Mouse (Mus musculus) neural tube, embryonic 13.5 days (tissue): ENCODE results near the gene Pak4. TPM values are rescaled to one million over a fixed set of nuclear protein-coding genes. Genes with fewer than 3 reads are reported as not detected.
"Not testable (repeated sequence)": the region's sequence is repeated elsewhere in the genome, so short reads cannot be mapped to it uniquely, and the experiment has no call there.

Experiments
- ATAC-seq: fragments of 200-750 bp; cut with Nextera tagmentation; 2 replicates; pipeline ENCODE4 v1.8.0; 2017; ENCODE audit warnings: low read depth, mild to moderate bottlenecking, moderate TSS enrichment, moderate library complexity
- H3K27ac ChIP-seq: fragments of 300-500 bp; sonication (generic); replicated peaks from 2 replicates; pipeline ENCODE4 v1.5.1; 2015; ENCODE audit warnings: moderate library complexity, mild to moderate bottlenecking, inconsistent platforms
- H3K27me3 ChIP-seq: fragments of 300-500 bp; sonication (generic); 2 replicates; pipeline ENCODE4 v1.6.1; 2015; ENCODE audit warnings: mild to moderate bottlenecking, inconsistent platforms
- H3K36me3 ChIP-seq: fragments of 300-500 bp; sonication (generic); 2 replicates; pipeline ENCODE4 v1.6.1; 2015; ENCODE audit warnings: mild to moderate bottlenecking, inconsistent platforms
- H3K4me1 ChIP-seq: fragments of 300-500 bp; sonication (generic); replicated peaks from 2 replicates; pipeline ENCODE4 v1.6.1; 2015; ENCODE audit warnings: inconsistent platforms
- H3K4me2 ChIP-seq: fragments of 300-500 bp; sonication (generic); 2 replicates; pipeline ENCODE4 v1.6.1; 2015; ENCODE audit warnings: inconsistent platforms, mild to moderate bottlenecking, moderate library complexity
- H3K4me3 ChIP-seq: fragments of 300-500 bp; sonication (generic); 2 replicates; pipeline ENCODE4 v1.5.1; 2015; ENCODE audit warnings: mild to moderate bottlenecking, inconsistent platforms
- H3K9ac ChIP-seq: fragments of 300-500 bp; sonication (generic); 2 replicates; pipeline ENCODE4 v1.6.1; 2015; ENCODE audit warnings: moderate library complexity, mild to moderate bottlenecking, inconsistent platforms
- H3K9me3 ChIP-seq: fragments of 300-500 bp; sonication (generic); 2 replicates; pipeline ENCODE4 v1.6.1; 2016; ENCODE audit warnings: inconsistent platforms
- WGBS: fragments of 180-500 bp; shearing (Covaris S2); methylation state at CpG from one replicate; pipeline ENCODE4 v1.1.7; 2015; 5-methylcytosine and 5-hydroxymethylcytosine counted together
- polyA plus RNA-seq: library from polyadenylated mRNA; unstranded; fragments of >200 nt; fragmentation: Nextera tagmentation; extraction: Ambion mirVana; gene quantifications from 2 replicates; pipeline ENCODE4 v1.2.1, GENCODE M21; 2015

Gene Pak4
- polyA plus RNA-seq, 1 experiment from 2014 or later, result 20.2 TPM

DNA sequence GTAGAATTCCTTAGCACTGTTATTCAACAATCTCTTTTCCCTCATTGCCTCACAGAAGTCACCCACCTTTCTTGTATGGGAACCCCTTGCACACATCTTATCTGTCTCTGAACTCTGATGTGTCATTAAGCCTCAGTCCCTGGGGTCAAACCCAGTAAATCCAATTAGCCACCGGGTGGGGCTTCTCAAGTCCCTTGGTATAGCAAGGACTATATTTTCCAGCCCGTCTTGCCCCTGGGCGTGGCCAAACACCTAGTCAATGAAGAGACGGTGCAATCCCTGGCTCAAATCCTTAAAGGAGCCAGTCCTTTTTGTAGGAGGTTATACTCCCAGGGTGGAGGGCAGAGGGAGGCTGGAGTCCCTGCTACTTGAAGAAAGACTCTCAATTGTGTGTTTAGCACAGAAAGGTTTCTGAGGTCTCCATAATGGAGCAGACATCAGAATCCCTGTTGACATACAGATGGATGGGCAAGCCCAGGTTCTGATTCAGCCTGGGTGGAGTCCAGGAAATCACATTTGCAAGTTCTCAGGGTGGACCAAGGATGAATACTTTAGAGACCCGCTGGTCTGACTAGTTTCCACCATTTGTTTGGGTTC, 41.9 kb downstream of the Pak4 start:
- no peaks in the 10 kb centered on the region for H3K27me3 ChIP-seq
- 27% methylated on average over 5 of the region's 5 CpGs for WGBS
- H3K4me2 ChIP-seq, result no peak overlapping the region
- H3K27ac ChIP-seq, result no peak overlapping the region
- H3K9ac ChIP-seq, result no peak overlapping the region
- H3K4me1 ChIP-seq, result 0 out of 2 replicates have a peak, but pooled peaks cover 7% of the 10 kb centered on the region
- peaks cover 27% of the 10 kb centered on the region for H3K36me3 ChIP-seq
- no peak for ATAC-seq
- H3K9me3 ChIP-seq, result no peaks in the 10 kb centered on the region
- H3K4me3 ChIP-seq, result no peak overlapping the region

DNA sequence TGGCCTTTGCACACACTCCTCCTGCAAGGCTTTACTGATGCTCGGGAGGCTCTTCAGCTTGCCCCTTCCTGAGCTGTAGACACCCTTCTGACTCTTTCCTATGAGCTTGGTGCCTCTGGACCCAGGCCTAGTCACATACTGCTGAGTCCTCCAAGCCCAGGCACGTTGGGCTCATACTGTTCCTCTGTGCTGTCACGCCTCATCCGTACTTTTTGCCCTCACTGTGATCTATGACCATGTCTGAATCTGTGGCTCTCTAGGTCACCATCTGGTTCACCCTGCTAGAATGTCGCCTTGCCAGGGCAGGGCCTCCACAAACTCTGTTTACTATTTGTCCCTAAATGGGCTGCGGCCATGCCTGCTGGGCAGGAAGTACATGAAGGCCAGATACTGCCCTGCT, 44.9 kb downstream of the Pak4 start:
- Histone ChIP-seq H3K4me1 (0 out of 2 replicates have a peak, but pooled peaks cover 4% of the 10 kb centered on the region), H3K9me3 (no peaks in the 10 kb centered on the region), H3K4me2 (no peak overlapping the region), H3K9ac (no peak overlapping the region), H3K27me3 (0 out of 2 replicates have a peak, but pooled peaks cover 2% of the 10 kb centered on the region), H3K4me3 (no peak overlapping the region), H3K27ac (no peak overlapping the region), H3K36me3 (no peaks in the 10 kb centered on the region)
- no peak for ATAC-seq
- WGBS, result 90% methylated on average over 6 of the region's 6 CpGs

DNA sequence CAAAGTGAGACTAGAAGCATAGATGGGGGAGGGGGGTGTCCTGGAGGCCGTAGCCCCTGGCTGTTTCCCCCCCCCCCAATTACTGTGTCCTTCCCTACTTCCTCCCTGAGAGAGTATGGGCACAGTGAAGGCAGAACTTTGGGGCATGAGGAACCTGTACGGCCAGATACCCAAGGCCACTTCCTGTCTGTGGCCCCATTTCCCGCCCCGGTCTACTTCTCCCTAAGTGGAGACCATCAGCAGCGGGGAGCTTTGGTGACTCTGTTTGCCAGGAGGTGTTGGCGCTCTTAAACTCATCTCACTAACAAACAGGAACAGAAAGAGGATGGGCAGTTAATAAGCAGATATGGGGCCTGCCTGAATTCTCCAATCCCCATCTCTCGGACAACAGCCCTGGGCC, 50.4 kb downstream of the Pak4 start:
- Histone ChIP-seq H3K9ac (no peak overlapping the region), H3K9me3 (no peaks in the 10 kb centered on the region), H3K36me3 (no peaks in the 10 kb centered on the region), H3K4me1 (peaks cover 21% of the 10 kb centered on the region), H3K4me2 (no peak overlapping the region), H3K27ac (no peak overlapping the region), H3K27me3 (peaks cover 46% of the 10 kb centered on the region), H3K4me3 (no peak overlapping the region)
- ATAC-seq, result no peak
- 77% methylated on average over 7 of the region's 7 CpGs for WGBS

DNA sequence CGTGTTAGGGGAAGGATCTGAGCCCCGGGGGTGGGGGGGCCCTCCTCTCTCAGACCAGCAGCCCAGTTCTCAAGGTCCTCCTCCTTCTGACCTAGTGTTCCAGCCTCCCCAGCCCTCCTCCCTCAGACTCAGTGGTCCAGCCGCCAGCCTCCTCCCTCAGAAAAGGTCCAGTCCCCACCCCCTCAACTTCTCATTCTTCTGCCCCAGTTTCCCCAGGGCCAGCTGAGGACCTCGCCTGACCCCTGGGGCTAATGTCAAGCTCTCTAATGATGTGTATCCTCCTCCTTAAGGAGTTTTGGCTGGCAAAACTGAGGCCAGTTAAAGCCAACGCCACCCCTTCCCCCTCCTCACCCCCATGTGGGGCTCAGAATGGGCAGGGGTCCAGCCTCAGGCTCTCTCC, 50.8 kb downstream of the Pak4 start, which contains the start of gene Nccrp1:
Gene Nccrp1 (minus strand): TSS at position 101 of the 400 bp plus-strand sequence.
- H3K27me3 ChIP-seq, result peaks cover 46% of the 10 kb centered on the region
- H3K4me1 ChIP-seq, result peaks cover 21% of the 10 kb centered on the region
- H3K36me3 ChIP-seq, result no peaks in the 10 kb centered on the region
- peak within 1 kb of the TSS; percentile 54 for H3K4me2 ChIP-seq
- ATAC-seq, result no peak
- no peak within 1 kb of the TSS for H3K27ac ChIP-seq
- no peaks in the 10 kb centered on the region for H3K9me3 ChIP-seq
- H3K9ac ChIP-seq, result peak within 1 kb of the TSS; percentile 65
- WGBS, result 5% methylated on average over 5 of the region's 5 CpGs
- H3K4me3 ChIP-seq, result peak within 1 kb of the TSS; percentile 32

DNA sequence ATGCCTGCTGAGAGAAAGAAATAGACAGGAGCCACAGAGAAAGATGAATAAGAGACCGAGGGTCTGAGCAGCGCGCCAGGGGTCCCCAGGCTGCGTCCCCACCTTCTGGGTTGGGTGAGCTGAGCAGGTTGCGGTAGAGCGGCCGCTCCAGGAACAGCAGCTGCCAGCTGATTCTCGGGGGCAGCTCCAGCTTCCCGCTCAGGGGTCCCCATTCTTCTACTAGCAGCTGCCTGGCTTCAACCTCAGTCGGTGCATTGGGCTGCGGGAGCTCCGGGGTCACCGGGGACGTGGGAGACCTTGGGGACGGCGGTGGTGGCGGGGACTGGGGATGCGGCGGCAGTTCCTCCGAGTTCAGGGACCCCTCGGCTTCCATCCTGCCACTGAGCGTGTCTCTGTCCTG, 51.3 kb downstream of the Pak4 start:
- WGBS, result 2% methylated on average over 22 of the region's 22 CpGs
- peaks cover 46% of the 10 kb centered on the region for H3K27me3 ChIP-seq
- no peak for ATAC-seq
- H3K4me2 ChIP-seq, result peak overlapping the region; percentile 54
- no peaks in the 10 kb centered on the region for H3K36me3 ChIP-seq
- peaks cover 21% of the 10 kb centered on the region for H3K4me1 ChIP-seq
- H3K27ac ChIP-seq, result no peak overlapping the region
- no peaks in the 10 kb centered on the region for H3K9me3 ChIP-seq
- H3K4me3 ChIP-seq, result peak overlapping the region; percentile 32
- peak overlapping the region; percentile 65 for H3K9ac ChIP-seq

DNA sequence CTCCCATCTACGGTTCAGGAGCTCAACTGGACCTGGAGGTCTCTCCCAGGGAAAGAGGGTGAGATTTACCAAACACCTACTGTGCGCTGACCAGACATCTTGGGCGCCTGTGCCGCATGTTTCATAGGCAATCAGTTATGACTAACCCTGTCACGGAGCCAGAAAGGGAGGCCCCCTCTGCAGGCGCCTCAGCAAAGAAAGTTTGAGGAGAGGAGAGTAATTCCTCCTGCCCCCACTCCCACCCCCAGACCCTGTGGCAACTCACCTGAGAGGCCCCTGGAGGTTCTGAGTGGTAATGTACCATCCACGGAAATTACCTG, 52.1 kb downstream of the Pak4 start:
- H3K27me3 ChIP-seq, result peaks cover 46% of the 10 kb centered on the region
- no peak for ATAC-seq
- H3K4me2 ChIP-seq, result no peak overlapping the region
- no peak overlapping the region for H3K4me3 ChIP-seq
- peaks cover 21% of the 10 kb centered on the region for H3K4me1 ChIP-seq
- no peak overlapping the region for H3K27ac ChIP-seq
- H3K36me3 ChIP-seq, result no peaks in the 10 kb centered on the region
- H3K9ac ChIP-seq, result no peak overlapping the region
- H3K9me3 ChIP-seq, result no peaks in the 10 kb centered on the region
- WGBS, result 47% methylated on average over 7 of the region's 7 CpGs

DNA sequence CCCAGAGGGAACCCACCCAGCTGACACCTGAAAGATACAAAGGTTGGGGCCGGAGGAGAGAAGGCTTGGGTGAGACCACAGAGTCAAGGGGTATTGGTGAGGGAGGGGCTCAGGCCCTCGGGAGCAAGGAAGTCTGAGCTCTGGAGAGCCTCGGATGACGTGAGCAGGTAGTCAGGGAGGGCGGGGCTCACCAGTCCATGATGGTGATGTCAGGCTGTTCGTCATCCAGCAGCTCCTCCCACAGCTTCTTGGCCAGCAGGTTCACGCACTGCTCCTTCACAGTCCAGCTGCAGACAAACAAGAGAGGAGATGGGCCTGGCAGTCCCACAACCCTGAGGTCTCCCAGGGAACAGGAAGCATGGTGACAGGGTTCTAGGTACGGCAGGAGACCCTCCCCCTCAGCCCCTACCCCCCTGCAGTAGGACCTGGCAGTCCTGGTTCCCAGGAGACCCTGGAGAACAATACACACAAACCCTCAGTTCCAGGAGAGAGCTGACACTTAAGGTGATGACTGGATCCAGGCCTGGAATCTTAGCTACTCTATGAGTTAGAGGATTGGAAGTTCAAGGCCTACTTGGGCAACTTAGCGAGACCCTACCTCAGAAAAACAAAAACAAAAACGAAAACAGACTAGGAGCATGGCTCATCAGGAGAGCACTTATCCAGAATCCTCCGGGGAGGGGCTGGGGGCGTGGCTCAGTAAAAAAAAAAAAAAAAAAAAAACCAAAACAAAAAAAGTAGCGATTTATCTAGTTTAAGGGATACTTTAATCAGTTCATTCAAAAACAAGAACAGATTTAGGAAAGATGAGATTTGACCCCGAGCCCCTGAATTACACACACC, 52.7 kb downstream of the Pak4 start:
- H3K27me3 ChIP-seq, result peaks cover 46% of the 10 kb centered on the region
- H3K4me3 ChIP-seq, result no peak overlapping the region
- H3K27ac ChIP-seq, result no peak overlapping the region
- ATAC-seq, result no peak
- no peak overlapping the region for H3K4me2 ChIP-seq
- H3K4me1 ChIP-seq, result peaks cover 21% of the 10 kb centered on the region
- H3K9ac ChIP-seq, result no peak overlapping the region
- H3K36me3 ChIP-seq, result no peaks in the 10 kb centered on the region
- WGBS, result 21% methylated on average over 14 of the region's 14 CpGs
- no peaks in the 10 kb centered on the region for H3K9me3 ChIP-seq

DNA sequence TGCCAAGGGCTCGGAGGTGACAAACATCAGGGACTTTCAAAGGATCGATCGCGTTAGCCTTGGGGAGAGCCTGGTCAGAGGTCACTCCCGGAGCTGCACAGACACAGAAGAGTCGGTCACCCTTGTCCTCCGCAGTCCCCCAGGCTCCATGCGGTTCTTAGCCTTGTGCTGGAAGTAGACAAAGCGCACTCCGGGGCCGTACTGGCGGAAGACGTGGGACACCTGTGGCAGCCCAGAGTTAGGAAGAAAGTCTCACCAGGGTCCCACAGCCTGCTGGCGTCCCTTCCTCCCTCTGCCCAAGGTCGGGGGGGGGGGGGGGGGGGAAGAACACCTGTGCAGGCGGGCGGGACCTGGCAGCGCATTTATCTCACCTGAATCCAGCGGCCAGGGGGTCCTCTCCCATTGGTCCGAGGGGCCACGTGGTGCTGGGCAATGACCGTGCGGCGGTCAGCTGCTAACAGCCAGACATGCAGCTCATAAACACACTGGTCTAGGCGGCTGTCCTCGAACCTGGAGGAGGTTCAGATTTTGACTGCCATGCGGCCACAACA, 53.9 kb downstream of the Pak4 start:
- Histone ChIP-seq H3K9ac (0 out of 2 replicates have a peak overlapping the region, but pooled peaks have one; percentile 22), H3K9me3 (no peaks in the 10 kb centered on the region), H3K27ac (no peak overlapping the region), H3K27me3 (peaks cover 46% of the 10 kb centered on the region), H3K4me1 (peaks cover 21% of the 10 kb centered on the region), H3K4me2 (peak overlapping the region; percentile 46), H3K4me3 (peak overlapping the region; percentile 11), H3K36me3 (no peaks in the 10 kb centered on the region)
- WGBS, result 1% methylated on average over 25 of the region's 27 CpGs
- ATAC-seq, result no peak

DNA sequence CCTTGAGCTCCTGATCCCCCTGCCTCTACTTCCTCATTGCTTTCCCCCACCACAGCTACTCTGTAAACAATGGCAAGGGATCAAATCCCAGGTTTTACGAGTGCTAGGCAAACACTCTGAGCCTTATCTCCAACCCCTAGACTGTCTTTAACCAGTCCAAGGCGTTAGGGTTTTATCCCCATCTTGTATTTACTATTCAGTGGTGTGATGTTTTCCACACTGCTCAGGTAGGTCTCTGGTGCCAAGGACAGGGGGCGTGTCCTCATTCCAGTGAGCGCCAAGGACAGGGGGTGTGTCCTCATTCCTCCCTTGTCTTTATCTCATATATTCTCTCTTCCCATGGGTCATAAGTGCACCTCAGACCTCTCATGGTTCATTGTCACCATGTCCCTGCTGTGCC, 57.5 kb downstream of the Pak4 start, which contains the start of gene Sycn:
Gene Sycn (plus strand): TSS at position 360 of the 400 bp plus-strand sequence.
- no peak for ATAC-seq

GRCm38 (mm10) chr7:28538886-28539285, 59.1 kb downstream of the Pak4 start:
- not testable (repeated sequence) for H3K4me1 ChIP-seq, H3K27me3 ChIP-seq, H3K4me3 ChIP-seq, H3K4me2 ChIP-seq, ATAC-seq, H3K36me3 ChIP-seq, H3K9ac ChIP-seq, H3K27ac ChIP-seq, H3K9me3 ChIP-seq
- 94% methylated on average over 6 of the region's 6 CpGs for WGBS

More for the DNA sequence above, 57.5 kb downstream of the Pak4 start, which contains the start of gene Sycn:
- Histone ChIP-seq H3K9me3 (no peaks in the 10 kb centered on the region), H3K36me3 (no peaks in the 10 kb centered on the region), H3K9ac (no peak within 1 kb of the TSS), H3K27me3 (peaks cover 18% of the 10 kb centered on the region), H3K4me1 (peaks cover 9% of the 10 kb centered on the region), H3K27ac (no peak within 1 kb of the TSS), H3K4me2 (no peak within 1 kb of the TSS), H3K4me3 (no peak within 1 kb of the TSS)
- 80% methylated on average over 4 of the region's 4 CpGs for WGBS

DNA sequence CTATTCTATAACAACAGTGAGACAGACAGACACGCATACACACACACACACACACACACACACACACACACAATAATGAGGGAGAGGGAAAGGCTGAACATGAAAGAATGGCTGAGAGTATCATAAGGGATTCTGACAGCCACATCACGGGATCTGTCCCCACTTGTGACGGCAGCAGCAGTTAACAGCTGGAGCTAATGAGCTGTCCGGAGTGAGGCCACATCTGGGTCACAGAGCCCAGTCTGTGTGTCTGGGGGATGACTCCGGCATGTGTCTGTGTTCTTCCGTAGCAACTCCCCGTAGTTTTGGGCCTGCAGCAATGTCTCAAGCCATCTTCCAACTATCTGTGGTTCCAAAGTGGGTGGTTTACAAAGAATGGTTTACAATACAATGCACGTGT, 66.0 kb downstream of the Pak4 start:
- ATAC-seq, result no peak
- H3K4me2 ChIP-seq, result no peak overlapping the region
- no peaks in the 10 kb centered on the region for H3K36me3 ChIP-seq
- no peaks in the 10 kb centered on the region for H3K9me3 ChIP-seq
- H3K4me1 ChIP-seq, result no peaks in the 10 kb centered on the region
- no peak overlapping the region for H3K27ac ChIP-seq
- no peak overlapping the region for H3K4me3 ChIP-seq
- 77% methylated on average over 8 of the region's 8 CpGs for WGBS
- no peak overlapping the region for H3K9ac ChIP-seq
- 0 out of 2 replicates have a peak, but pooled peaks cover 4% of the 10 kb centered on the region for H3K27me3 ChIP-seq
